Mouse (Mus musculus): ENCODE data around the gene Mettl22. TPM values are rescaled to one million over a fixed set of nuclear protein-coding genes. Genes with fewer than 3 reads are reported as not detected.

Mettl22 gene
- polyA plus RNA-seq (2012; rRNA removed), result 16.5 and 24.2 TPM in 2 replicates

DNA sequence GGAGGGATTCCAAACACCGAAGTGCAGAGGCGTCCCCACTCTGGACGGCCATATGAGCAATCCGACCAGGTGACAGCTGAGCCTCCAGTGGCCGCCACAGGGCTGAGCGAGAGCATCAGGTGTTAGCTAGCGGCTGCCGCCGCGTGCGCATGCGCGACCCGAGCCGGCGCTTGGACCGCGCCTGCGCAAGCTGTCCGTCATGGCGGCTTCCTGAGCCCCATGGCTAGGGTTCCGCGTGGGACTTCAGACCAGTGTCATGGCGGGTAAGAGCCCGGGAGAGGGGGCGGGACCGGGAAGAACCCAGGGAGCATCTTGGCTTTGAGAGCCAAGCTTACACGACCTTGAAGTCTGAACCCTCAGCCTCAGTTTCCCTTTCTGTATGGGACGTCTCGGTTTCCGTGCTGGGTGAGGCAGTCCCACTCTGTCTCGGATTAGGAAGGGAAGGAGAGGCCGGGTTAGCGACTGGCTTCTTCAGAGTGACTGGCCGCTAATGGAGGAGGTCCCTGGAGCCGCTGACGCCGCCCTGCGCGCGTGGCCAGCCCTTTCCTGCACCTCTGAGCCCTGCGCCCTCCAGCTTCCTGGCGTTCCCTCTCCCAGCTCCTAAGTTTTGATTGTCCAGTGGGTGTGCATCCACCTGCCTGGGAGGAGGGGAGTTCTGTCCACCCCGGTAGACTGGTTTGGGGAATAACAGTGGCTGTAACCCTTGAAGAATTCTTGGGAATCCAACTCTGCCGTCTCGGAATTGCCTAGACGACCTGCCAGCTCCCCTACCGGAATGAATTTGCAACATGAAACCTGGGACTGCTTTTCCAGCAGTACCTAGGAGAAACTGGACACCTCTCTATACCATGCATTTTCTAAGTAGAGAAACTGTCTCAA is at the start of gene Mettl22:
Mettl22 (plus strand) TSS at position 186 of the 879 bp plus-strand sequence.
- H3K4me3 ChIP-seq (replicated peaks; ENCODE audit: extremely low read depth, low read depth, low read length), result peak within 1 kb of the TSS; percentile 89
- DNase-seq, result peak; percentile 84
- TF ChIP-seq CTCF (IDR thresholded peaks at IDR 0.05; ENCODE audit: insufficient read depth, low read length) (no peak), POLR2A (IDR thresholded peaks at IDR 0.05; ENCODE audit: borderline replicate concordance, extremely low read depth, low read depth, low read length) (peak; percentile 28; the same call in 1 of the 2 replicates)
- under 1% methylated on average over 48 of the region's 48 CpGs for WGBS
- no peaks in the 10 kb centered on the region for H3K4me1 ChIP-seq (ENCODE audit: control insufficient read depth, insufficient read depth, low read length)

DNA sequence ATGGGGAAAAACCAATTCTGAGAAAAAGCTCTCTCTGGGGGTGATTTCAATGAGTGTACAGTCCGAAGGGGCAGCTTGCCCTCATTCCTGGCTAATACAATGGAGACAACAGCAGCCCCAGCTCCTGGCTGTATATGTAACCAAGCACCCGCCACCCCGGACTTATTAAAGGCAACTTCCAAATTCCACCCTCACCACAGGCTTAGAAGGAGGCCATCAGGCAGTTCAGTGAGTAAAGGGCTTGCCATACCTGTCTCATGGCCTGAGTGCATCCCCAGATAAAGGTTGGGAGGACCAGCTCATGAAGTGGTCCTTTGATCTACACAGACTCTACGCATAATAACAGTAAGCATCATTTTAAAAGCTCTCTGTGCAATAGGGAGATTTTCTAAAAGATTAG is 49.7 kb upstream of the Mettl22 start:
- no peak for DNase-seq
- 80% methylated on average over 4 of the region's 4 CpGs for WGBS
- Histone ChIP-seq H3K4me1 (ENCODE audit: control insufficient read depth, insufficient read depth, low read length) (no peaks in the 10 kb centered on the region), H3K4me3 (replicated peaks; ENCODE audit: extremely low read depth, low read depth, low read length) (no peak overlapping the region)
- TF ChIP-seq CTCF (IDR thresholded peaks at IDR 0.05; ENCODE audit: insufficient read depth, low read length) (no peak), POLR2A (IDR thresholded peaks at IDR 0.05; ENCODE audit: borderline replicate concordance, extremely low read depth, low read depth, low read length) (no peak)

DNA sequence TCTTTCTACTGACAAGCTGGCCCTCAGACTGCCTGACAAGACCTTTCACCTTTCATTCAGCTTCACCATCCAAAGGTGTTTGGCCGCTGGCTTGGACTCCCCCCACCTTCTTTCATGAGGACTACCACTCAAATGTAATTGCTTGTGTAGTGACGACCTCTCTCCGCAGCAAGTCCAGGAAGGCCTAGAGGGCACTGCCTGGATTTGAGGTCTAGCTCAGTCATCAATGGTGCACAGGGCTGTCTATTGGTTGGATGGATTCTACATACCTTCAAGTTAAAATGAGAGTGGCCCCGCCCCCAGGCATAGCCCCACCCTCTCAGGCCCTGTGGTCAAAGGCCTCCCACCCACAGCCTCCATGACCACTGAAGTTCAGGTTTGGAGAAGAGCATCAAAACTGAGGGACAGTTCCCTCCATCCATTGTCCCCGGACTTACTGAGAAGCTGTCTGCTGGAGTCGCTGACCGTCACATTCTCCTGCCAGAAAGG is 46.9 kb upstream of the Mettl22 start:
- TF ChIP-seq CTCF (IDR thresholded peaks at IDR 0.05; ENCODE audit: insufficient read depth, low read length) (no peak), POLR2A (IDR thresholded peaks at IDR 0.05; ENCODE audit: borderline replicate concordance, extremely low read depth, low read depth, low read length) (no peak)
- DNase-seq, result no peak

GRCm38 (mm10) chr16:8424161-8424970 is 46.2 kb upstream of the Mettl22 start:
- TF ChIP-seq POLR2A (IDR thresholded peaks at IDR 0.05; ENCODE audit: borderline replicate concordance, extremely low read depth, low read depth, low read length), result no peak
- no peak for TF ChIP-seq CTCF (IDR thresholded peaks at IDR 0.05; ENCODE audit: insufficient read depth, low read length)
- no peak for DNase-seq
- WGBS, result 5% methylated on average over 43 of the region's 43 CpGs
- H3K4me1 ChIP-seq (ENCODE audit: control insufficient read depth, insufficient read depth, low read length), result no peaks in the 10 kb centered on the region
- H3K4me3 ChIP-seq (replicated peaks; ENCODE audit: extremely low read depth, low read depth, low read length), result no peak overlapping the region

More for the DNA sequence above, 46.9 kb upstream of the Mettl22 start:
- Histone ChIP-seq H3K4me3 (replicated peaks; ENCODE audit: extremely low read depth, low read depth, low read length) (no peak overlapping the region), H3K4me1 (ENCODE audit: control insufficient read depth, insufficient read depth, low read length) (no peaks in the 10 kb centered on the region)
- whole genome bisulfite sequencing, result 44% methylated on average over 7 of the region's 7 CpGs

DNA sequence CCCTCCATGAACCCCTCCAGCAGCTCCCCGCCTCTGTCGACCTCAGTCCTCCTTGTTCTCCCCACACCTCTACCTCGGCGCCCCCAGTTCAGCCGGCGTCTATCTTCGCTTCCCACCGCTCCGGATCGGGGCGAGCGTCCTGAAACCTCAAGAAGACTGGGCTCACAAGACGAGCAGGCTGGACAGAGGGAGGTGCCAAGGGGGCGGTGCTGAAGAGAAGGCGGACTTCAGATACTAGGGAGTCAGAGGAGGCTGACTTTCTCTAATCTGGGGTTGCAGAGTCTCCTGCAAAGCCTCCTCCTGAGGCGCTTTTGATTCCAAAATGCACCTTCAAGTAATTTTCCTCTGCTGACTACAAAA is 45.6 kb upstream of the Mettl22 start, which contains the start of gene Tmem114:
Tmem114 (minus strand) TSS at position 166 of the 360 bp plus-strand sequence.
- WGBS, result 3% methylated on average over 16 of the region's 16 CpGs
- no peak for TF ChIP-seq CTCF (IDR thresholded peaks at IDR 0.05; ENCODE audit: insufficient read depth, low read length)
- TF ChIP-seq POLR2A (IDR thresholded peaks at IDR 0.05; ENCODE audit: borderline replicate concordance, extremely low read depth, low read depth, low read length), result no peak
- no peak for DNase-seq
- Histone ChIP-seq H3K4me1 (ENCODE audit: control insufficient read depth, insufficient read depth, low read length) (no peaks in the 10 kb centered on the region), H3K4me3 (replicated peaks; ENCODE audit: extremely low read depth, low read depth, low read length) (no peak within 1 kb of the TSS)

DNA sequence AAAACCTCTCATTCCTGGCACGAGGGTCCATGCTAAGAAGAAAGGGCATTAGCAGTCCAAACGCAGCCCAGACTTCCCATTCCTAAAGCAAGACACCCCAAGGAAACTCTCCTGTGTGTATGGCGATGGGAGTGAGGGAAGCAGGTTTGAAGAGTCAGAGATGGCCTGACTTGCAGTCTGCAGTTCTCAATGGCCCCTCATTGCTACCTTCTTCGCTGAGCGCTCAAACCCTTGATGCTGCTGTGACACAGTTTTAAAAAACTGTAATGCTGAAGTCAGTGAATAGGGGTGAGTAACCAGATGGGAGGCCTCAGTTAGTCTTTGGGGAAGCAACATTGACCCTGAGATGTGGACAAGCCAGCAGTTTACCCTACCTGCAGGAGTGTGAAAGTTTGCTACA is 44.9 kb upstream of the Mettl22 start:
- no peak overlapping the region for H3K4me3 ChIP-seq (replicated peaks; ENCODE audit: extremely low read depth, low read depth, low read length)
- WGBS, result 74% methylated on average over 5 of the region's 5 CpGs
- no peak for TF ChIP-seq CTCF (IDR thresholded peaks at IDR 0.05; ENCODE audit: insufficient read depth, low read length)
- TF ChIP-seq POLR2A (IDR thresholded peaks at IDR 0.05; ENCODE audit: borderline replicate concordance, extremely low read depth, low read depth, low read length), result no peak

GRCm38 (mm10) chr16:8429531-8429930 is 41.1 kb upstream of the Mettl22 start:
- no peaks in the 10 kb centered on the region for H3K4me1 ChIP-seq (ENCODE audit: control insufficient read depth, insufficient read depth, low read length)

More for the DNA sequence above, 44.9 kb upstream of the Mettl22 start:
- no peaks in the 10 kb centered on the region for H3K4me1 ChIP-seq (ENCODE audit: control insufficient read depth, insufficient read depth, low read length)
- DNase-seq, result no peak

DNA sequence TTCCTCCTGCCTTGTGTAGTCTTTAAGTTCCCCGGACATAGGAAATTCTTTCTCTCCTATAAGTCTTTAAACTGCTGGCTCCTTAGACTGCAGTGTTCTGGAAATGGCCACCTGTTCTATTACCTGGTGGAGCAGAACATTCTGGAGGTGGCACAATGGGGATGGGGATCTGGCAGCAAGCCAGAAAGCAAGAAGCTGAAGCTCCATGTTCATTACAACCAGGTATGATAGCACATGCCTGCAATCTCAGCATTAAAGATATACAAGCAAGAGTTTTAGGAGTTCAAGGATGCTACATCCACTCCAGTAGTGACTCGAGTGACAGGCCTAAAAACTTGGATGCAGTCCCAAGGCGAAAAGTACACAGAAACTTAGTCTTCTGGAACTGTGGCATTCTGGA is 38.0 kb upstream of the Mettl22 start:
- no peak for DNase-seq
- TF ChIP-seq POLR2A (IDR thresholded peaks at IDR 0.05; ENCODE audit: borderline replicate concordance, extremely low read depth, low read depth, low read length), result no peak
- TF ChIP-seq CTCF (IDR thresholded peaks at IDR 0.05; ENCODE audit: insufficient read depth, low read length), result no peak
- Histone ChIP-seq H3K4me3 (replicated peaks; ENCODE audit: extremely low read depth, low read depth, low read length) (no peak overlapping the region), H3K4me1 (ENCODE audit: control insufficient read depth, insufficient read depth, low read length) (no peaks in the 10 kb centered on the region)
- WGBS, result 78% methylated on average over 3 of the region's 3 CpGs

More at GRCm38 (mm10) chr16:8429531-8429930, 41.1 kb upstream of the Mettl22 start:
- no peak for TF ChIP-seq POLR2A (IDR thresholded peaks at IDR 0.05; ENCODE audit: borderline replicate concordance, extremely low read depth, low read depth, low read length)
- no peak for TF ChIP-seq CTCF (IDR thresholded peaks at IDR 0.05; ENCODE audit: insufficient read depth, low read length)
- 72% methylated on average over 4 of the region's 4 CpGs for WGBS
- H3K4me3 ChIP-seq (replicated peaks; ENCODE audit: extremely low read depth, low read depth, low read length), result no peak overlapping the region
- DNase-seq, result no peak

GRCm38 (mm10) chr16:8444911-8445310 is 25.7 kb upstream of the Mettl22 start:
- Histone ChIP-seq H3K4me1 (ENCODE audit: control insufficient read depth, insufficient read depth, low read length) (no peaks in the 10 kb centered on the region), H3K4me3 (replicated peaks; ENCODE audit: extremely low read depth, low read depth, low read length) (no peak overlapping the region)
- WGBS, result 72% methylated on average over 7 of the region's 7 CpGs
- no peak for DNase-seq
- TF ChIP-seq POLR2A (IDR thresholded peaks at IDR 0.05; ENCODE audit: borderline replicate concordance, extremely low read depth, low read depth, low read length) (no peak), CTCF (IDR thresholded peaks at IDR 0.05; ENCODE audit: insufficient read depth, low read length) (no peak)

All from lung, adult 2 months (tissue).